Mouse (Mus musculus): ENCODE results near the gene Cwc22. TPM values are rescaled to one million over a fixed set of nuclear protein-coding genes. Genes with fewer than 3 reads are reported as not detected.

Cwc22 gene
- polyA plus RNA-seq, 3 experiments from 2014 or later = 46.6 to 49.8 (median 48.4) TPM

- ATAC-seq = no peak
Observed at GRCm38 (mm10) chr2:77872676-77873075, 73.5 kb downstream of the Cwc22 start.

GRCm38 (mm10) chr2:77871146-77871545 is 75.0 kb downstream of the Cwc22 start:
- no peak for ATAC-seq

DNA sequence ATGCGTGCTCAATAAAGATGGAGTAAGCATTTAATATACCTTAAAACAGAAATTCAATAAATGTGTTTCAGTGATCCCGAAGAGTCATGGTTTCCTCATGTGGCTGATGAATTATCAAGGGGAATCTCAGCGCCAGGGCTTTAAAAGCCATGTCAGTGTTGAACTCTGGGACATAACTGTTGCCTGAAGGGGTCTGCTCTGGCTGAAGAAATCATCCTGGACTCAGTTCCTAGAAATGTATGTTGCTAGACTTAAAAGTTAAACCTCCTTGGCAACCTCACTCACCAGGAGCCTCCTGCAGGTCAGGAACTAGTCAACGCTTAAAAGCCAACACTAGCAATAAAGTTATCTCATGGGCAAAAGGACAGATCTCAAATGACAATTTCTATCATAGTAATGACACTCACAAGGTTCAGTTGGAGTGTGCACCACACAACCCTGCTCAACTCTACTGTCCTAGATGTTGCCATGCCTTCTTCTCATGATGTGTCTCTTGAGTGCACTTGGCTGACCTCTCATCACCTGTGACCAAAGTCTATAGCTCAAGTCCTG is 76.4 kb downstream of the Cwc22 start:
- no peak for ATAC-seq

GRCm38 (mm10) chr2:77863934-77864333 is 82.2 kb downstream of the Cwc22 start:
- no peak for ATAC-seq

GRCm38 (mm10) chr2:77863522-77863921 is 82.7 kb downstream of the Cwc22 start:
- no peak for ATAC-seq

GRCm38 (mm10) chr2:77841464-77841863 is 104.7 kb downstream of the Cwc22 start:
- no peak for ATAC-seq

GRCm38 (mm10) chr2:77839587-77839986 is 106.6 kb downstream of the Cwc22 start:
- ATAC-seq = no peak

DNA sequence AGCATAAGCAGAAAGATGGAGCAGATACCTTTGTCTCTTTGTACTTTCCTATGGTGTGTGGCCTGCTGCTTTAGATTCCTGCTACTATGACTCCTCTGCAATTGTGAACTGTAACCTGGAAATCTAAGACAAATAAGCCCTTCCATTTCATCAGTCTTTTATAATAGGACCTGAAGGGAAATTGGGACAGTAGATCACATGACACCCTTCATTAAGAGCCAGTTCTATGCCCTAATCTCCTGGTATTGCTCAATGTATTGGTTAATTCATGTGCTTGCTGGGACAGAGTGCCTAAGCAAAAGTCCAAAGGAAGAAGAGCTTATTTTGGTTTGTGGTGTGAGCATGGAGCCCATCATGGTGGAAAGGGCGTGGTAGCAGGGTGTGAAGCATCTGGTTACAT is 107.5 kb downstream of the Cwc22 start:
- ATAC-seq = no peak

- ATAC-seq = no peak
Observed at GRCm38 (mm10) chr2:77835781-77836180, 110.4 kb downstream of the Cwc22 start.

Other genes with a start within 250 kb of the Cwc22 start
- not detected for gene Zfp385b, start 126.7 kb downstream of the Cwc22 start, polyA plus RNA-seq (2017; shearing (Covaris generic))

Measured in inflammation-experienced regulatory T-cells, adult 6 months (primary cell).